Mouse (Mus musculus): Measurements from ENCODE around the gene Susd3. TPM values are rescaled to one million over a fixed set of nuclear protein-coding genes. Genes with fewer than 3 reads are reported as not detected.

The Susd3 gene
- polyA plus RNA-seq, 1 experiment from 2014 or later: 0.86 TPM

DNA sequence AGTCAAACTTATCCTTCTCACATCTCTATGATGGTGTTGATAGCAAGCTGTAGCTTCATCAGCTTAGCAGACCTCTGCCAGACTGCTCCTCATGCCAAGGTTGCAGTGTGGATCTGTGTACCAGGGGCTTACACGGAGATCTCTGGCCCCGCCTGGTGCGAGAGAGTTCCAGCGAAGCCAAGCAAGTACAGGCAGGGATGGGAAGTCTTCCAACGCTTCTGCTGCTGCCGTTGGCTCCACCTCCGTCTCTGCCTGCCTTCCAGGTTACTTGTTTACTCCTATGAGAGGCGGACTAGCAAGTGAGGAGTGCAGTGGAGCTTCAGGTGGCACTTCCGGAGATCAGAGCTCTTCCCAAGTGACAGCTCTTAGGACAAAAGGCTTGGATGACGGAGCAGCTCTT, 24.2 kb downstream of the Susd3 start:
- H3K4me2 ChIP-seq: peak overlapping the region; percentile 5; the same call in 1 of the 2 replicates
- WGBS (ENCODE audit: insufficient replicate concordance): 6% methylated on average over 10 of the region's 10 CpGs
- no peak for ATAC-seq (replicated peaks; ENCODE audit: insufficient number of reproducible peaks, low FRiP score, low TSS enrichment)

DNA sequence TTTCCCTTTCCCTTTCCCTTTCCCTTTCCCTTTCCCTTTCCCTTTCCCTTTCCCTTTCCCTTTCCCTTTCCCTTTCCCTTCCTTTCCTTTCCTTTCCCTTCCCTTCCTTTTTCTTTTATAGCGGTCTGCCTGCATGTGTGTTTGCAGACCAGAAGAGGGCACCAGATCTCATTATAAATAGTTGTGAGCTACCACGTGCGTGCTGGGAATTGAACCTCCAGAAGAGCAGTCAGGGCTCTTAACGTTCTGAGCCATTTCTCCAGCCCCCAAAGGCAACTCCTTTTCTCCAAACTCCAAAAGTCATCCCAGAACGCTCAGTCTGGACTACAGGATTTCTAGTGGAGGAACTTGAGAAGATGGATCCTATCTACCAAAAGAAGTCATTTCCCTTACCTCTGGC, 27.6 kb downstream of the Susd3 start:
- WGBS (ENCODE audit: insufficient replicate concordance): 13% methylated on average over 5 of the region's 5 CpGs
- no peak overlapping the region for H3K9ac ChIP-seq (ENCODE audit: low read depth, low read length)
- no peaks in the 10 kb centered on the region for H3K9me3 ChIP-seq (replicated peaks; ENCODE audit: control insufficient read depth, low read length)
- no peaks in the 10 kb centered on the region for H3K36me3 ChIP-seq (ENCODE audit: control insufficient read depth, insufficient read depth, low read length)
- no peak overlapping the region for H3K4me2 ChIP-seq
- no peak overlapping the region for H3K4me3 ChIP-seq (ENCODE audit: low read depth, low read length)
- H3K4me1 ChIP-seq (ENCODE audit: control insufficient read depth, insufficient read depth, low read length): peaks cover 8% of the 10 kb centered on the region; the same call in 1 of the 2 replicates
- H3K27ac ChIP-seq (ENCODE audit: low read depth, low read length): no peak overlapping the region
- peaks cover 23% of the 10 kb centered on the region for H3K27me3 ChIP-seq (ENCODE audit: control insufficient read depth, insufficient read depth, low read length)
- ATAC-seq (replicated peaks; ENCODE audit: insufficient number of reproducible peaks, low FRiP score, low TSS enrichment): no peak

More for the DNA sequence above, 24.2 kb downstream of the Susd3 start:
- no peak overlapping the region for H3K4me3 ChIP-seq (ENCODE audit: low read depth, low read length)
- peaks cover 22% of the 10 kb centered on the region for H3K27me3 ChIP-seq (ENCODE audit: control insufficient read depth, insufficient read depth, low read length)
- no peak overlapping the region for H3K27ac ChIP-seq (ENCODE audit: low read depth, low read length)
- H3K9ac ChIP-seq (ENCODE audit: low read depth, low read length): no peak overlapping the region
- no peaks in the 10 kb centered on the region for H3K4me1 ChIP-seq (ENCODE audit: control insufficient read depth, insufficient read depth, low read length)
- H3K36me3 ChIP-seq (ENCODE audit: control insufficient read depth, insufficient read depth, low read length): no peaks in the 10 kb centered on the region
- H3K9me3 ChIP-seq (replicated peaks; ENCODE audit: control insufficient read depth, low read length): no peaks in the 10 kb centered on the region

DNA sequence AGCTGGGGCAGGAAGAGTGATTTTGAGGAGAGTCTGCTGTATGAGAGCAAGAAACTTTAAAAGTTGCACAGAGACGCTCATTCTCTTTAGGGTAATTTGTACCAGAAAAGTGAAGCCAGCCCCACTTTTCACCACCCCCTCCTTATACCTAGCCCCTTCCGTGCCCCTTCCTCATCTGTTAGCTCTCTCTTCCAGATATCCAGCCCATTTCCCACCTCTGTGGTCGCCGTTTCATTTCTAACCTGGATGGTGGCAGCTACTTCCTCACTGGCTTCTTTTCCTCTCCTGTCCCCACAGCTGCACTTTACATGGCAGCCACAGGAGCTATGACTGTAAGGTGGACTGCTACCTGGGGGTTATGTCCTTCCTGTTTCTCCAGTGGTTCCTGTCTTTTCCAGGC, 29.1 kb downstream of the Susd3 start:
- no peak overlapping the region for H3K9ac ChIP-seq (ENCODE audit: low read depth, low read length)
- no peaks in the 10 kb centered on the region for H3K9me3 ChIP-seq (replicated peaks; ENCODE audit: control insufficient read depth, low read length)
- H3K4me2 ChIP-seq: no peak overlapping the region
- no peak overlapping the region for H3K27ac ChIP-seq (ENCODE audit: low read depth, low read length)
- H3K4me3 ChIP-seq (ENCODE audit: low read depth, low read length): no peak overlapping the region
- H3K36me3 ChIP-seq (ENCODE audit: control insufficient read depth, insufficient read depth, low read length): no peaks in the 10 kb centered on the region
- ATAC-seq (replicated peaks; ENCODE audit: insufficient number of reproducible peaks, low FRiP score, low TSS enrichment): no peak
- H3K4me1 ChIP-seq (ENCODE audit: control insufficient read depth, insufficient read depth, low read length): peaks cover 16% of the 10 kb centered on the region
- 75% methylated on average over 4 of the region's 4 CpGs for WGBS (ENCODE audit: insufficient replicate concordance)
- peaks cover 17% of the 10 kb centered on the region for H3K27me3 ChIP-seq (ENCODE audit: control insufficient read depth, insufficient read depth, low read length)

DNA sequence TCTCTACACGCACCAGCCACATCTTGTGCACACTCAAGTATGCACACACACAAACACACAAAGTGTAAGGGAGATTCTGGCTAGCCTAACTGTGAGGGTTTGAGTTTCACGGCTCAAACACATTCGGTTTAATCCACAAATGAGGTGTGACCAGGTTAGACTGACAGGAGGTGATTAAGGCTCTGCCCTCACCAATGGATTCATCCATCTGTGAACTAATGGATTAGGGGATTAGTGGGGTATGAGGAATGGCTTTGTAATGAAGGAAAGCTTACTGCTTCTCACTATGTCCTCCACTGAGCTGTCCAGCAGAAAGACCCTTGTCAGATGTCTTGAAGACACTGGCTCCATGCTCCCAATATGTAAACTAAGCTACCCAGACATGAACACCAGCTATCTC, 29.9 kb downstream of the Susd3 start:
- H3K36me3 ChIP-seq (ENCODE audit: control insufficient read depth, insufficient read depth, low read length): no peaks in the 10 kb centered on the region
- no peak overlapping the region for H3K4me3 ChIP-seq (ENCODE audit: low read depth, low read length)
- H3K27me3 ChIP-seq (ENCODE audit: control insufficient read depth, insufficient read depth, low read length): peaks cover 10% of the 10 kb centered on the region
- H3K27ac ChIP-seq (ENCODE audit: low read depth, low read length): no peak overlapping the region
- WGBS (ENCODE audit: insufficient replicate concordance): 47% methylated on average over 3 of the region's 3 CpGs
- no peak for ATAC-seq (replicated peaks; ENCODE audit: insufficient number of reproducible peaks, low FRiP score, low TSS enrichment)
- no peaks in the 10 kb centered on the region for H3K9me3 ChIP-seq (replicated peaks; ENCODE audit: control insufficient read depth, low read length)
- no peak overlapping the region for H3K4me2 ChIP-seq
- H3K9ac ChIP-seq (ENCODE audit: low read depth, low read length): no peak overlapping the region
- H3K4me1 ChIP-seq (ENCODE audit: control insufficient read depth, insufficient read depth, low read length): peaks cover 21% of the 10 kb centered on the region

DNA sequence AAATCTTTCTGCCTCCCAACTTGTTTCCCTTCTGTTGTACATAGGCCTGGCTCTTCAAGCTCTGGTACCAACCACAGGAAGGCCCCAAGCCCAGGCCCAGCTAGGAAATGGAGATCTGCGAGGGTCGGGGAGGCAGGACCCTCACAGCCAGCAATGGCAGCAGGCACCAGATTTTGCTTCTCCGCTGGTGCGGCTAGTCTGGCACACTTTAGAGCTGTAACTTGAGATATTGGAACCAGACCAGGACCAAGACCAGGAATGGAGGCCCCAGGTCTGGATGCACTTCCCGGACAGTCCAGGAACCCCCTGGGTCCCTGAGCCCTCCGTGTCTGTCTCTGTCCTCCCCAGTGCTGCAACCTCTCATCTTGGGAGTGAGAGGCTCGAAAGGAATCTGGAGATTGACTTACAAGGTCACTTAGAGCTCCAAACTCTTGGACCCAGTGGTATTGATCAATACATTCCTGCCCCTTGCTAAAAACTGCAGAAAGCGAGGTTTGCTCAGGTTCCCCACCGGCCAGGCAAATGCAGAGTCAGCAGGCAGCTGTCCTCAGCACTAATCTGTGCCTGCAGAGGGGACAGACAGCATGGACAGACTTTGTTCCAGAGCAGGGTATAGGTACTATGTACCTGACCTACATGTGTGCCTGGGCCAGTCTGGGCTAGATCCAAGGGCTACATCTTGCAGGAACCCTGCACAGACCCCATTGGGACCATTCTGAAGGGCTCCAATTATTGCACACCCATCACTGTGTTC, 31.5 kb downstream of the Susd3 start:
- peaks cover 27% of the 10 kb centered on the region for H3K4me1 ChIP-seq (ENCODE audit: control insufficient read depth, insufficient read depth, low read length)
- WGBS (ENCODE audit: insufficient replicate concordance): 51% methylated on average over 9 of the region's 9 CpGs
- no peak overlapping the region for H3K4me3 ChIP-seq (ENCODE audit: low read depth, low read length)
- no peak overlapping the region; the same call in 1 of the 2 replicates for H3K27ac ChIP-seq (ENCODE audit: low read depth, low read length)
- H3K4me2 ChIP-seq: peak overlapping the region; percentile 89; the same call in 1 of the 2 replicates
- no peaks in the 10 kb centered on the region for H3K36me3 ChIP-seq (ENCODE audit: control insufficient read depth, insufficient read depth, low read length)
- peaks cover 5% of the 10 kb centered on the region; the same call in 1 of the 2 replicates for H3K27me3 ChIP-seq (ENCODE audit: control insufficient read depth, insufficient read depth, low read length)
- H3K9ac ChIP-seq (ENCODE audit: low read depth, low read length): no peak overlapping the region
- no peak for ATAC-seq (replicated peaks; ENCODE audit: insufficient number of reproducible peaks, low FRiP score, low TSS enrichment)
- H3K9me3 ChIP-seq (replicated peaks; ENCODE audit: control insufficient read depth, low read length): no peaks in the 10 kb centered on the region

DNA sequence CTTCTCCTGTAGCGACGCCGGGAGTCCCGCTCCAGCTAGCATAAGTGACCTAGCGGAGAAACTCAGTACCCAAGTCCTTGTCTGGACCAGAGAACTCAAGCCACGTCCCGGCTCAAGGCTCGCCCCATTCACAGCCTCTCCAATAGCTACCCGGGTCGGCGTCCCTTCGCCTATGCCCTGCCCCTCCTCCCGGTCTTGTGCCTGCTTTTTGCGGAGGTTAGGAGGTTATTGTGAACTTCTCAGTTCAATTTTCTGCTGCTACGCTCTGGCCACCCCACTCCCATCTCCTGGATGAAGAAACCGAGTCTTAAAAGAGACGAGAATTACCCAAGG, 32.3 kb downstream of the Susd3 start:
- Histone ChIP-seq H3K27ac (ENCODE audit: low read depth, low read length) (peak overlapping the region; percentile 78), H3K4me1 (ENCODE audit: control insufficient read depth, insufficient read depth, low read length) (peaks cover 30% of the 10 kb centered on the region), H3K9ac (ENCODE audit: low read depth, low read length) (peak overlapping the region; percentile 86), H3K4me2 (peak overlapping the region; percentile 89), H3K9me3 (replicated peaks; ENCODE audit: control insufficient read depth, low read length) (no peaks in the 10 kb centered on the region), H3K4me3 (ENCODE audit: low read depth, low read length) (peak overlapping the region; percentile 84), H3K36me3 (ENCODE audit: control insufficient read depth, insufficient read depth, low read length) (no peaks in the 10 kb centered on the region), H3K27me3 (ENCODE audit: control insufficient read depth, insufficient read depth, low read length) (peaks cover 5% of the 10 kb centered on the region; the same call in 1 of the 2 replicates)
- no peak for ATAC-seq (replicated peaks; ENCODE audit: insufficient number of reproducible peaks, low FRiP score, low TSS enrichment)
- 3% methylated on average over 17 of the region's 17 CpGs for WGBS (ENCODE audit: insufficient replicate concordance)

DNA sequence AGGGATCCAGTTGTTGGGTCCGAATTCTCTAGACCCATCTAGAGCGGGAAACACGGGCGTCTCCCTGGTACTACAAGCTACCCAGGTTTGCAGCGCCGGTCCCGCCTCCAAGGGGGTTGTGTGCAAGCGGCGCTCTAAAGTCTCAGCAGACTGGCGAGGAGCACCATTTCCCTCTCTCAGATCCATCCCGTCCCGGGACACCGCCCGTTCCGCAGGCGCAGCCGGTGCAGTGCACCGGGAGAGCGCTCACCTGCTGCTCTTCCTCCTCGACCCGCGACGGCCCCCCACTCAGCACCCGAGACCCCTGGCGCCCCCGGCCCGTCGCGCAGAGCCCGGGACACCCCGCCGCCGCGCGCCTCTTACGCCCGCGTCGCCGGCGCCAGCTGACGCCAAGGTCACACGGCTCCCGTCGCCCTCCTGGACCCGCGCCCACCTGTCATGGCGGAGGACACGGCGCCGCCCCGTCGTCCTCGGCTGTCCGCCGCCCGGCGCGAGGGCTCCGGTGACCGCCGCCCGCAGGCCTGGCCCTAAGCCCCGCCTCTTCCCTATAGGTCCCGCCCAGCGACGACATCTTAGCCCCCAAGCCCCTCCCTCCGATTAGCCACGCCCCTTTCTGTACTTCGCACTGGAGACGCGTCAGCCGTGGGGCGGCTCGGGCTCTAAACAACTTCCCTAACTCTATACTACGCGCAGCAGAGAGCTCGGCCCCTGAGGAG, 32.8 kb downstream of the Susd3 start, which contains the start of gene Card19:
Card19 (minus strand) TSS at position 534 of the 716 bp plus-strand sequence.
- peak within 1 kb of the TSS; percentile 78 for H3K27ac ChIP-seq (ENCODE audit: low read depth, low read length)
- H3K36me3 ChIP-seq (ENCODE audit: control insufficient read depth, insufficient read depth, low read length): no peaks in the 10 kb centered on the region
- H3K9ac ChIP-seq (ENCODE audit: low read depth, low read length): peak within 1 kb of the TSS; percentile 86
- under 1% methylated on average over 58 of the region's 78 CpGs for WGBS (ENCODE audit: insufficient replicate concordance)
- peaks cover 5% of the 10 kb centered on the region; the same call in 1 of the 2 replicates for H3K27me3 ChIP-seq (ENCODE audit: control insufficient read depth, insufficient read depth, low read length)
- peak within 1 kb of the TSS; percentile 89 for H3K4me2 ChIP-seq
- H3K4me1 ChIP-seq (ENCODE audit: control insufficient read depth, insufficient read depth, low read length): peaks cover 30% of the 10 kb centered on the region
- H3K9me3 ChIP-seq (replicated peaks; ENCODE audit: control insufficient read depth, low read length): no peaks in the 10 kb centered on the region
- ATAC-seq (replicated peaks; ENCODE audit: insufficient number of reproducible peaks, low FRiP score, low TSS enrichment): peak; percentile 88
- H3K4me3 ChIP-seq (ENCODE audit: low read depth, low read length): peak within 1 kb of the TSS; percentile 84

DNA sequence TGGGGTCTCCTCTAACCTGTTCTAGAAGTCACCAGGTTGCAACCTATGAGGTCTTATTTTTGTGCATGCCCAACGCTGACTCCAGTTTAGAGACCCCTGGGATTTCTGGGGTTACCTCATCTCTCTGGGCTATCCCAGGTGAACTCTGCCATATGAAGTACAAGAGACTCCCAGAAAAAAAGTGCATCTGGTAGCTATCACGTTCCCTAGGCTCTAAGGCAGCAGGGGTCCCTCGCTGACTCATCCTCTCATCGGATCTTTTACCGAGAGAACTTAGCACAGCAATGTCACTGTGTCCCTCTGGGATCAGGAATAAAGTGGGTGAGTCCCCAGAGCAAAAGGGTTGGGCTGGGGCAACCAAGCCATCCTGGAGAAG, 33.4 kb downstream of the Susd3 start:
- H3K9ac ChIP-seq (ENCODE audit: low read depth, low read length): peak overlapping the region; percentile 86
- peak overlapping the region; percentile 78; the same call in 1 of the 2 replicates for H3K27ac ChIP-seq (ENCODE audit: low read depth, low read length)
- H3K9me3 ChIP-seq (replicated peaks; ENCODE audit: control insufficient read depth, low read length): no peaks in the 10 kb centered on the region
- ATAC-seq (replicated peaks; ENCODE audit: insufficient number of reproducible peaks, low FRiP score, low TSS enrichment): no peak
- H3K4me2 ChIP-seq: peak overlapping the region; percentile 89
- peak overlapping the region; percentile 84 for H3K4me3 ChIP-seq (ENCODE audit: low read depth, low read length)
- H3K27me3 ChIP-seq (ENCODE audit: control insufficient read depth, insufficient read depth, low read length): peaks cover 5% of the 10 kb centered on the region; the same call in 1 of the 2 replicates
- peaks cover 30% of the 10 kb centered on the region for H3K4me1 ChIP-seq (ENCODE audit: control insufficient read depth, insufficient read depth, low read length)
- WGBS (ENCODE audit: insufficient replicate concordance): 8% methylated on average over 5 of the region's 5 CpGs
- H3K36me3 ChIP-seq (ENCODE audit: control insufficient read depth, insufficient read depth, low read length): no peaks in the 10 kb centered on the region
